Mouse (Mus musculus) forebrain, postnatal 0 days (tissue): Measurements from ENCODE around the gene Msh5. TPM values are rescaled to one million over a fixed set of nuclear protein-coding genes. Genes with fewer than 3 reads are reported as not detected.
"Not testable (repeated sequence)": the region's sequence is repeated elsewhere in the genome, so short reads cannot be mapped to it uniquely, and the experiment has no call there.

ENCODE experiments used
- ATAC-seq: fragments of 200-750 bp; cut with Nextera tagmentation; 2 replicates; pipeline ENCODE4 v1.8.0; 2017; ENCODE audit warnings: mild to moderate bottlenecking, moderate library complexity
- DNase-seq: peaks from one replicate; pipeline ENCODE4 v3.0.0-alpha.2; 2015
- H3K27ac ChIP-seq: fragments of 300-500 bp; sonication (generic); 2 replicates; pipeline ENCODE4 v1.5.1; 2014; ENCODE audit warnings: low read depth, mild to moderate bottlenecking, antibody characterized with exemption, low read length, moderate library complexity, mixed read lengths
- H3K27me3 ChIP-seq: fragments of 300-500 bp; sonication (generic); 2 replicates; pipeline ENCODE4 v1.6.1; 2014; ENCODE audit warnings: mild to moderate bottlenecking, low read length, mixed read lengths; ENCODE audit not compliant: insufficient read depth
- H3K36me3 ChIP-seq: fragments of 300-500 bp; sonication (generic); 2 replicates; pipeline ENCODE4 v1.6.1; 2014; ENCODE audit warnings: mild to moderate bottlenecking, moderate library complexity; ENCODE audit not compliant: insufficient read depth
- H3K4me1 ChIP-seq: fragments of 300-500 bp; sonication (generic); 2 replicates; pipeline ENCODE4 v1.6.1; 2014; ENCODE audit warnings: antibody characterized with exemption; ENCODE audit not compliant: insufficient read depth
- H3K4me2 ChIP-seq: fragments of 300-500 bp; sonication (generic); 2 replicates; pipeline ENCODE4 v1.6.1; 2014; ENCODE audit warnings: low read depth, mild to moderate bottlenecking, moderate library complexity
- H3K4me3 ChIP-seq: fragments of 300-500 bp; sonication (generic); 2 replicates; pipeline ENCODE4 v1.5.1; 2014; ENCODE audit warnings: low read depth, low read length, mixed read lengths
- H3K9ac ChIP-seq: fragments of 300-500 bp; sonication (generic); 2 replicates; pipeline ENCODE4 v1.6.1; 2014; ENCODE audit warnings: mild to moderate bottlenecking
- H3K9me3 ChIP-seq: fragments of 300-500 bp; sonication (generic); 2 replicates; pipeline ENCODE4 v1.6.1; 2016; ENCODE audit warnings: low read length
- CTCF ChIP-seq: sonication (generic); IDR thresholded peaks from 2 replicates; pipeline ENCODE4 v1.5.1; 2016; ENCODE audit warnings: antibody characterized with exemption, control low read depth, low read depth
- whole genome bisulfite sequencing: fragments of 180-500 bp; shearing (Covaris S2); extraction: QIAGEN DNeasy Blood & Tissue Kit; methylation state at CpG from one replicate; pipeline ENCODE4 v1.1.7; 2014; 5-methylcytosine and 5-hydroxymethylcytosine counted together
- polyA plus RNA-seq: library from polyadenylated mRNA; unstranded; fragments of >200 nt; fragmentation: Nextera tagmentation; extraction: Ambion mirVana; gene quantifications from 2 replicates; pipeline ENCODE4 v1.2.1, GENCODE M21; 2015
- total RNA-seq: library from RNA; depleted of rRNA; stranded (reverse); fragments of >200 nt; gene quantifications from 2 replicates; pipeline ENCODE4 v1.2.3, GENCODE M21; 2014

Msh5 gene
- total and polyA plus RNA-seq, 2 experiments from 2014 or later, result 1.1 to 1.3 TPM

DNA sequence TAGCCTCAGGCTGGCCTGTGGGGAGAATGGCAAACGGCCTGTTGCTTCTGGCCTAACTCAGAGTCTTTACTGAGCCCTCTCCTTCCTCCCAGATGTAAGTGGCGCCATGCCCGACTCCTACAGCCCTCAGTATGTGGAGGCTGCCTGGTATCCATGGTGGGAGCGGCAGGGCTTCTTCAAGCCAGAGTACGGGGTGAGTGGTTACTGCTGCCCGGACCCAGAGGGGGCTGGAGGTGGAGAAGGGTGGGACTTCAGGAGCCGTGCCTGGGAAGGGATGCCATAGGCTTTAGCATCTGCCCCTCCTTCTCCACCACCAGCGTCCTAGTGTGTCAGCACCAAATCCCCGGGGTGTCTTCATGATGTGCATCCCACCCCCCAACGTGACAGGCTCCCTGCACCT is 41.4 kb downstream of the Msh5 start:
- Histone ChIP-seq H3K36me3 (peaks cover 44% of the 10 kb centered on the region), H3K4me1 (peaks cover 10% of the 10 kb centered on the region), H3K27me3 (no peaks in the 10 kb centered on the region), H3K4me3 (no peak overlapping the region), H3K9ac (no peak overlapping the region), H3K27ac (no peak overlapping the region), H3K4me2 (no peak overlapping the region), H3K9me3 (no peaks in the 10 kb centered on the region)
- no peak for TF ChIP-seq CTCF
- 92% methylated on average over 10 of the region's 10 CpGs for WGBS
- ATAC-seq (no peak), DNase-seq (no peak)

DNA sequence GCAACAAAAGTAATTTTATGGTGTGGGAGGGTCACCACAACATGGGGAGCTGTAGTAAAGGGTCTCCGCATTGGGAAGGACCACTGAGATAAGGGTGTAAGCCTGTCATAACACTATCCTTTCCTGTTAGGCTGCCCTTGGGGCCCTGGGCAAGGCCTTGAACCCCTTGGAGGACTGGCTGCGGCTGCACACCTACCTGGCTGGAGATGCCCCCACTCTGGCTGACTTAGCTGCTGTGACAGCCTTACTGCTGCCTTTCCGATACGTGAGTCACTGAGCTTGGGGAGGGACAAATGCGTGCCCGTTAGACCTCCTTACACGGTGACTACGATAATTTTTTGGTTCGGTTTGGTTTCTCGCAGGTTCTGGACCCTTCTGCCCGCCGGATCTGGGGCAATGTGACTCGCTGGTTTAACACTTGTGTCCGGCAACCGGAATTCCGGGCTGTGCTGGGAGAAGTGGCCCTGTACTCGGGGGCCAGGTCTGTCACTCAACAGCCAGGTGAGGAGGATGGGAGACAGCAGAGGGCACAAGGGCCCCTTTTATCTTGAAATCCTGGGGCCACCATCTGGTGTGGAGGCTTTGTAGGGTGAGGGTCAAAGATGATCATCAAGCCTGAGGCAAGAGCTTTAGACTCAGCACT is 42.3 kb downstream of the Msh5 start:
- H3K4me2 ChIP-seq, result no peak overlapping the region
- H3K4me3 ChIP-seq, result no peak overlapping the region
- no peaks in the 10 kb centered on the region for H3K27me3 ChIP-seq
- DNase-seq (no peak), ATAC-seq (no peak)
- WGBS, result 97% methylated on average over 17 of the region's 17 CpGs
- no peaks in the 10 kb centered on the region for H3K9me3 ChIP-seq
- TF ChIP-seq CTCF, result no peak
- H3K27ac ChIP-seq, result no peak overlapping the region
- no peak overlapping the region for H3K9ac ChIP-seq
- peaks cover 37% of the 10 kb centered on the region for H3K36me3 ChIP-seq
- H3K4me1 ChIP-seq, result peaks cover 10% of the 10 kb centered on the region

DNA sequence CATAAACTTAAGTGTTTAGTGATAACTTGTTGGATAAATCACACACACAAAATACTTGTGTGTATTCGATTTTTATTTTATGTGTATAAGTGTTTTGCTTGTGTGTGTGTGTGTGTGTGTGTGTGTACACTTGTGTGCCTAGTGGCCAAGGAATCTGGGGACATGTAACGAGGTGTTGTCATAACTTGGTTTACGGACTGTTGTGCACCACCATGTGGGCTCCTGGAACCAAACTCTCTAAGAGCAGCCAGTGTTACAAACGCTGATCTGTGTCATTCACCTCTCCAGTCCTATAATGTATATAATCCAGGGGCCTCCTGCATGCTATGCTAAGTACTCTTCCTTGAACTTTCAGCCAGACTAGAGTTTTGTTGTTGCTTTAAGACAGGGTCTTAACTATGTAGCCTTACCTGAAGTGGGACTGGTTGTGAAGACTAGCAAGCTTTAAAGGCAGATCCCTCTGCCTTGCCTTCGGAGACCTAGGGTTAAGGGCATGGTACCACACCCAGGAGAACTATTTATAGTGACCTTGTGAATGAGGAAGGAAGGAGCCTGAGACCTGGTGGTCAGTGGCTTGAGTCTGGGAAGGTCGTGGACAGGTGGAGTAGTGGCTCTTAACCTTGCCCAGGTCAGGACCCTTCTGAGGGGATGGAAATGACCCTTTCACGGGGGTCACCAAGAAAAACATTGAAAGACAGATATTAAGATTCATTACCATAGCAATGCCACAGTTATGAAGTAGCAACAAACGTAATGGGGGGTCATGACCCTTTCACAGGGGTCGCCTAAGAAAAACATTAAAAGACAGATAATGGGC is 43.3 kb downstream of the Msh5 start:
- no peak for DNase-seq
- no peak for ATAC-seq
- Histone ChIP-seq H3K4me1 (peaks cover 10% of the 10 kb centered on the region), H3K9me3 (no peaks in the 10 kb centered on the region), H3K4me3 (no peak overlapping the region), H3K36me3 (peaks cover 30% of the 10 kb centered on the region), H3K9ac (no peak overlapping the region), H3K27ac (no peak overlapping the region), H3K4me2 (no peak overlapping the region; the same call in 1 of the 2 replicates), H3K27me3 (no peaks in the 10 kb centered on the region)
- 69% methylated on average over 9 of the region's 9 CpGs for WGBS
- no peak for TF ChIP-seq CTCF

DNA sequence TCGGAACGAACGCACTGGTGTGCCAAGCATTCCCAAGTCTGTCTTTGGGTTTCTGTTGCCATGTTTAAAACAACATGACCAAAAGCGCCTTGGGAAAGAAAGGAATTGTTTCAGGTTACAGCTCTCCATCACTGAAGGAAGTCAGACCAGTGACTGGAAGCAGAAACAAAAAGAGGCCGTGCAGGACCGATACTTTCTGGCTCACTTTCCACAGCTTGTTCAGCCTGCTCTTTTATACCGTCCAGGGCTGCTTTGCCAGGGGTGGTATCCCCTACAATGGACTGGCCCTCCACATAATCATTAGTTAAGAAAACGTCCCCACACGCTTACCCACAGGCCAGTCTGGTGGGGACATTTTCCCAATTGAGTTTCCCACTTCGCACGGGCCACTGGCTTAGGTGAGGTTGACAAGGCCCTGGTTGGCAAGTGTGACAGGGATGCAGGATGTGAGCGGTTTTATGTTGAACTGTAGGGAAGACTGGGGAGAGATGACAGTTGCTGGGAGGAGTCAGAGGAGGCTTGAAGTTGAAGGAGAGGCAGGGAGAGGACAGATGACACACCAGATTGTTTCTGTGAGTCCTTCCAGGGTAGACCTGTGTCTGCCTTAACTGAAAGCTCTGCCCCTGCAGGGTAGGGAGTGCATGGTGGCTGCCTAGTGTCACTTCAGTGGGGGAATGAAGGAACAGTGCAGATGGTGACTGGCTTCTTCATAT is 44.2 kb downstream of the Msh5 start:
- H3K9ac ChIP-seq, result peak overlapping the region; percentile 93
- no peak for ATAC-seq
- H3K27ac ChIP-seq, result 0 out of 2 replicates have a peak overlapping the region, but pooled peaks have one; percentile 9

DNA sequence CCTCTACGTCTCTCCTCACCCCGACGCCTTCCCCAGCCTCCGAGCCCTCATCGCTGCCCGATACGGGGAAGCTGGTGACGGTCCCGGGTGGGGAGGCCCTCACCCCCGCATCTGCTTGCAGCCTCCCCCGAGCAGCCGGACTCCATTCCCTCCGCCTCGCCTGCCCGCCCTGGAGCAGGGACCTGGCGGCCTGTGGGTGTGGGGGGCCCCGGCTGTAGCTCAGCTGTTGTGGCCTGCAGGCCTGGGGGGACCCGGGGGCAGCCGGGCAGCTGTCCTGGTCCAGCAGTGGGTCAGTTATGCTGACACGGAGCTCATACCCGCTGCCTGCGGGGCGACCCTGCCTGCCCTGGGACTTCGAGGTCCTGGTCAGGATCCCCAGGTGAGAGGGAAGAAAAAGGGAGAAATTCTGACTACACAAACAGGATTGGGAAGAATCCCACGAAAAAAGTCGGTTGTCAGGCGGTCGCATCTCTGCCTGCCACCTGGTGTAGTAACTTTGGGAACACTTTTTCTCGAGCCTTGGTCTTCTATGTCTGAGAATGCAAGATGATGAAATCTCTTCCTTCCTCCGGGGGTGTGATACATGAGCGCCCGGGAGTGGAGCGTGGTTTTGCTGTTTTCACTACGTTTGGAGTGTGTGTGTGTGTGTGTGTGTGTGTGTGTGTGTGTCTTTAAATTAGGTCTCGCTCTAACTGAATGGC is 44.9 kb downstream of the Msh5 start:
- Histone ChIP-seq H3K27me3 (no peaks in the 10 kb centered on the region), H3K9ac (peak overlapping the region; percentile 93), H3K9me3 (no peaks in the 10 kb centered on the region), H3K27ac (peak overlapping the region; percentile 98), H3K4me2 (peak overlapping the region; percentile 95), H3K4me1 (peaks cover 10% of the 10 kb centered on the region), H3K36me3 (peaks cover 22% of the 10 kb centered on the region), H3K4me3 (peak overlapping the region; percentile 71)
- DNase-seq (peak; percentile 39), ATAC-seq (peak; percentile 4; the same call in 1 of the 2 replicates)
- under 1% methylated on average over 35 of the region's 35 CpGs for WGBS
- TF ChIP-seq CTCF, result no peak

More for the DNA sequence above, 44.2 kb downstream of the Msh5 start:
- no peaks in the 10 kb centered on the region for H3K9me3 ChIP-seq
- H3K4me2 ChIP-seq, result peak overlapping the region; percentile 95
- no peak for DNase-seq
- peaks cover 10% of the 10 kb centered on the region for H3K4me1 ChIP-seq
- no peak for TF ChIP-seq CTCF
- H3K4me3 ChIP-seq, result peak overlapping the region; percentile 71
- WGBS, result 5% methylated on average over 12 of the region's 12 CpGs
- no peaks in the 10 kb centered on the region for H3K27me3 ChIP-seq
- peaks cover 24% of the 10 kb centered on the region for H3K36me3 ChIP-seq

DNA sequence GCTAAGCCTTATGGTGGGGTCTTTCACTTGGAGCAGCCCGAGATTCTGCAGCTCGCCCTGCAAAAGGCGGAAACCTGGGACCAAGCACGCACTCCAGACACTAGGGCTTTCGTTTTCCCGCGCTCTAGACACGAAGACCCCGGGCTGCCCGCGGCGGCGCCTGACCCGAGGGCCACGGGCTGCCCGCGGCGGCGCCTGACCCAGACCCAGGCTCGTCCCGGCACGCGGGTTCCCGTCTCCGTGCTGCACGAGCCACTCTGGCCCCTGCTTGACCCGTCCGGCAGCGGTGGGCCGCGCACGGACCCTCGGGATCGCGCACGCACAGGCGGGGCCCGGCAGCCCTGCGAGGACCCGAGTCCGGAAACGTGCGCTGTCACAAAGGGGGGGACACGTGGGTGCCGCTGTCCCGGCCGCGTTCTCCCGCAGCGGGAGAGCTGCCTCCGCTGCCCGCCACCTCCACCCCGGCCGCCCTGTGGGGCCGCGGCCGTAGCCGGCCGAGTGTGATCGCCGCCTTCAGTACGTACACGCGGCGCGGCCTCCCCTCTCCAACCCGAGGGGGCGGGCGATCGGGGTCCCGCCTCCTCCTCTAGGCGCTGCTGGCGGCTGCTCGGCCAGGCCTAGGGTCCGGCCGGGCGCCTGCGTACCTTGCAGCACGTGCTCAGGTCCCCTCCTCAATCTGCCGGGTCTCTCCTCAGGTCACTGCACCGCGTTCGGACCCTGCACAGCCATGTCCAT is 45.7 kb downstream of the Msh5 start, which contains the start of gene Vars:
Gene Vars (plus strand): TSS at position 271 of the 735 bp plus-strand sequence.
- peak; percentile 91 for ATAC-seq
- 3% methylated on average over 80 of the region's 83 CpGs for WGBS
- H3K4me3 ChIP-seq, result peak within 1 kb of the TSS; percentile 71

DNA sequence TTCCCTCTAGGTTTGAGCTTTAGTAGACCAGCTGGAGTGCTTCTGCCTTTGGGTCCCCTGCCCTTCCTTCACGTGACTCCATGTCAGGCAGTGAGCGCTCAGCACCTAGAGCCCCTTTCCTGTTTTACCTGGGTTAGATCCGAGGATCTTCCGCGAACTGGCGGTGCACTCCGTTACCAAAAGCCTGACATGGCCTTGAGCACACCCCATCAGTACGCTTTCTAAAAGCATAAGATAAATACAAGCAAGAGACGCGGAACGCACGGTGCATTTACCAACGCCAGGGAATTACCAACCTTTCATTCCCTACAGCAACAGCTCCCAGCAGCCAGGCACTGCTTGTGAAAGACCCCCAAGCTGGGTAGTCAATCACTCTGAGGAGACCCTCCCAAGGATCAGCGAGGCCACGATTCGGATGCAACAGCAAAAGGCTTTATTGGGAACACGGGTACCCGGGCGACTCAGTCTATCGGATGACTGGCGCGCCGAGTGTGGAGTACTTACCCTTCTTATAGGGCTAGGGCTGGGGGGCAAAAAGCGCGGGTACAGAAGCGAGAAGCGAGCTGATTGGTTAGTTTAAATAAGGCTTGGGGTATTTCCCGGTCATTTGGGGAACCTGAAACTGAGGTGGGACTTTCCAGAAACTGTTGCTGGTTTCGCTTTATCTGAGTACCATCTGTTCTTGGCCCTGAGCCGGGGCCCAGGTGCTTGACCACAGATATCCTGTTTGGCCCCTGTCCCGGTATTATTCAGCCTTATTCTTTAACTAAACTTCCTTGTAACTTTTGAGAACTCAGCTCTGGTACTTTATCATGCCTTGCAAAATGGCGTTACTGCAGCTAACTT is 46.5 kb downstream of the Msh5 start:
- not testable (repeated sequence) for DNase-seq, ATAC-seq, H3K9me3 ChIP-seq, H3K27ac ChIP-seq, H3K4me1 ChIP-seq, H3K27me3 ChIP-seq
- Histone ChIP-seq H3K4me3 (peak overlapping the region; percentile 71), H3K9ac (peak overlapping the region; percentile 93), H3K4me2 (peak overlapping the region; percentile 95), H3K36me3 (peaks cover 11% of the 10 kb centered on the region)
- WGBS, result 26% methylated on average over 29 of the region's 32 CpGs

More for the DNA sequence above, 45.7 kb downstream of the Msh5 start, which contains the start of gene Vars:
- no peak for TF ChIP-seq CTCF
- Histone ChIP-seq H3K4me1 (peaks cover 10% of the 10 kb centered on the region), H3K4me2 (peak within 1 kb of the TSS; percentile 95), H3K9me3 (no peaks in the 10 kb centered on the region), H3K27me3 (no peaks in the 10 kb centered on the region), H3K27ac (peak within 1 kb of the TSS; percentile 98), H3K9ac (peak within 1 kb of the TSS; percentile 93), H3K36me3 (peaks cover 19% of the 10 kb centered on the region)
- peak; percentile 88 for DNase-seq
